ENCODE assay signal across 24 mouse cellular contexts in genomic region chr4:56084205-56084604, GRCm38 (mm10).
"Had no signal": no experiment of that assay in that cellular context is flagged by ENCODE, and none has a peak within 500 bp of the region (broad histone marks: within the 10 kb centered on the region; RNA-seq: fewer than 3 reads in every experiment).

No protein-coding gene starts in this region.

- H3K36me3 ChIP-seq: heart, embryonic 10.5 days; heart, embryonic 12.5 days; kidney, embryonic 15.5 days; limb, embryonic 13.5 days; limb, embryonic 15.5 days; liver, embryonic 12.5 days had no signal

- H3K4me2 ChIP-seq: heart, embryonic 12.5 days; hindbrain, embryonic 14.5 days; kidney, embryonic 15.5 days; limb, embryonic 13.5 days; limb, embryonic 15.5 days; liver, embryonic 12.5 days had no signal

- H3K4me1 ChIP-seq: heart, embryonic 10.5 days; heart, embryonic 12.5 days; kidney, embryonic 15.5 days; liver, embryonic 12.5 days had no signal

- H3K9me3 ChIP-seq: heart, embryonic 10.5 days; heart, embryonic 12.5 days; kidney, embryonic 15.5 days; limb, embryonic 13.5 days; limb, embryonic 15.5 days; liver, embryonic 12.5 days had no signal

- ATAC-seq: hindbrain, embryonic 16.5 days; intestine, embryonic 16.5 days; liver, embryonic 12.5 days had no signal

- H3K4me3 ChIP-seq: gastrocnemius, adult 2 months; heart, embryonic 10.5 days; heart, embryonic 12.5 days; kidney, embryonic 15.5 days; limb, embryonic 13.5 days; limb, embryonic 15.5 days; liver, embryonic 12.5 days had no signal

- H3K27ac ChIP-seq: gastrocnemius, adult 2 months; heart, embryonic 10.5 days; hindbrain, embryonic 14.5 days; kidney, embryonic 15.5 days; kidney, postnatal 0 days; limb, embryonic 13.5 days; limb, embryonic 15.5 days; liver, embryonic 12.5 days; liver, embryonic 14.5 days had no signal

- H3K9ac ChIP-seq: heart, embryonic 12.5 days; hindbrain, embryonic 14.5 days; kidney, embryonic 15.5 days; limb, embryonic 13.5 days; limb, embryonic 15.5 days; liver, embryonic 12.5 days; liver, embryonic 14.5 days had no signal

- H3K27me3 ChIP-seq: heart, embryonic 12.5 days; kidney, embryonic 15.5 days; limb, embryonic 13.5 days; limb, embryonic 15.5 days; liver, embryonic 12.5 days had no signal

- DNase-seq: gastrocnemius, adult 2 months; gastrocnemius, postnatal 10 days; gastrocnemius, postnatal 25 days; heart, adult 18-20 months; heart, postnatal 14 days; heart, postnatal 36 days; kidney, adult 11 months; kidney, adult 2 months; kidney, adult 9 months; kidney, postnatal 14 days; kidney, postnatal 36 days; layer of hippocampus, adult 9-11 months; layer of hippocampus, postnatal 36 days had no signal
